Mouse (Mus musculus): ENCODE results near the gene Armc7. TPM values are rescaled to one million over a fixed set of nuclear protein-coding genes. Genes with fewer than 3 reads are reported as not detected.
"Not testable (repeated sequence)": the region's sequence is repeated elsewhere in the genome, so short reads cannot be mapped to it uniquely, and the experiment has no call there.

Armc7 gene
- total RNA-seq, 4 experiments from 2014 or later, result 1.2 to 2.2 (median 1.9) TPM

GRCm38 (mm10) chr11:115522238-115522637 lies 46.8 kb downstream of the Armc7 start:
- DNase-seq (ENCODE audit: low spot score), result no peak

- DNase-seq (ENCODE audit: low spot score), result no peak
Measured at GRCm38 (mm10) chr11:115522703-115523102, 47.2 kb downstream of the Armc7 start.

- DNase-seq (ENCODE audit: low spot score), result not testable (repeated sequence)
Measured at GRCm38 (mm10) chr11:115526446-115526845, 51.0 kb downstream of the Armc7 start.

DNA sequence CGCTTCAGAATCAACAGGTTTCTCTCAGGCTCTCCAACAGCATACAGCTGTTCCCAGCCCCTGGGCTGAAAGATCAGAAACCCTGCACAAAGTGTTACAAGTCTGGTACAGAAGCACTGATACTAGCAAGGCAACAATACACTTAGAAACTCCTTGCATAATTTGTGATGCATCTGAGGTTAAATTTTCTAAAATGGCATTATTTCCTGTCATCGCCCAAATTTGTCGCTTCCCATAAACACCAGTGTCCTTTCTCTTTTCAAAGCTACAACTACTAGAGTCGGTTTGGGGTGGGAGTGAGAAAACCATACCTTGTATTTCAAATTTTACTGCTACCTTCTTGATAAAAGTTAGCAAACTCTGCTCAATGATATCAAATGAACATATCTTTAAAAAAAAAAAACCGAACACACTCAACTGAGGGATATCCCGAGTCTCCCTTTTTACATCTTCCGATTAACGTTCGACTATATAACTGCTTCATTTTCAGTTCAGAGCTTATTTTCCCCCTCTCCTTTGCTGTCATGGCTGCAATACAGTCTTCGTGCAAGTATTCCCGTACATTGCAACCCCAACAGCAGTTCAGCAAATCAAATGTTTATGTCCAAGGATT lies 59.4 kb downstream of the Armc7 start:
- DNase-seq (ENCODE audit: low spot score), result no peak

DNA sequence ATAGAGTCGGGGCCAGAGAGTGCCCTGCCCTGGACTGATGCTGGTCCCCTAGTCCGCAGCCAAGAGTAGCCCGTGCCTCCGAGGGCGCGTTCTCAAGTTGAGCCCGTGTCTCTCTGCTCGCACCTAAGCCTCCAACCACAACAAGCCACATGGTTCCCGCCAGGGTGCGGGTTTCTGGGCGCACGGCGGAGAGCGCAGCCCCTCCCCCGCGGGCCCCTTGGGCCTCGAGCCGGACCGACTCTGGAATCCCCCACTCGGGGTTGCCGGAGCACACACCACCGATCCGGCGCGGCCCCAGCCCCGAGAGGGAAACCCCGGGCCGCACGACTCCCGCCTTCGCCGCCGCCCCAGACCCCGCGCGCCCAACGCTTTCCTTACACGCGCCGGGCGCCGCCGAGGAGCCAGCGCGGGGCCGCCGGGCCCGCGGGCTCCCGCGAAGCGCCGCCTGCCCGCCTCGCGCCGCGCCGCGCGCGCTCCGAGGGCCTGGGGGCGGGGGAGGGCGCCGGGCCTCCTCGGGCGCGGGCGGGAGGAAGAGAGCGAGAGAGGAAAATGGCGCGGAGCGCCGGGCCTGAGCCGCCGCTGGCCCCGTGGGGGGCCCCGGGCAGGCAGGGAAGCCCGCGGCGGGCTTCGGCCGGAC lies 60.1 kb downstream of the Armc7 start:
- DNase-seq (ENCODE audit: low spot score), result peak; percentile 23

DNA sequence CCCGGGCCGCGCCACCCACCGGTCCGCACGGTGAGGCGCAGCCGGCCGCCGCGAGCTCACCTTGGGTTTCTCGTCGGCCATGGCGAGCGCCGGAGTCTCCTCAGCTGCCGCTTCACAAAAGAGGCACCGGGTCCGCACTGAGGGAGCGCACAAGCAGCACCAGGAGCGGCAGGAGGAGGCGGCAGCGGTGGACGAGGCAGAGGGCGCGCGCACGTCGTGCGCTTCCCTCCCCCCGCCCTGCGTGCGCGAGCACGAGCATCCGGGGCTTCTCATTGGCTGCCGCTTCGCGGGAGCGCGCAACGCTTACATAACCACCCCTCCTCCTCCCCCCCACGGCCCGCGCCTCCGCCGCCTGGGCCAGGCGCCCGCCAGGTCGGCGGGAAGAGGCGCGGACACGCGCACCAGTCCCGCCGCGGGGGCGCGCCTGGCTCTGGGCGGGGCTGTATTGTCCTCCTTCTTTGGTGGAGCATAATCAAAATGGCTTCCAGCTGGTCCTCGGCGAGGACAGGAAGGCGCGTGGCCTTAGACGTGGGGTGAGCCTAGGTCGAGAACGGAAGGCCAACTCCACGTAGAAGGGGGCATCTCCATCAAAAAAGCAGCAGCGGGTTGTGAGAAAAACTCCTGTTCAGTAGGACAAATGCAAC lies 60.7 kb downstream of the Armc7 start, which contains the start of gene Sumo2:
Gene Sumo2 (minus strand): TSS at position 239 of the 644 bp plus-strand sequence.
- DNase-seq (ENCODE audit: low spot score), result peak; percentile 97

DNA sequence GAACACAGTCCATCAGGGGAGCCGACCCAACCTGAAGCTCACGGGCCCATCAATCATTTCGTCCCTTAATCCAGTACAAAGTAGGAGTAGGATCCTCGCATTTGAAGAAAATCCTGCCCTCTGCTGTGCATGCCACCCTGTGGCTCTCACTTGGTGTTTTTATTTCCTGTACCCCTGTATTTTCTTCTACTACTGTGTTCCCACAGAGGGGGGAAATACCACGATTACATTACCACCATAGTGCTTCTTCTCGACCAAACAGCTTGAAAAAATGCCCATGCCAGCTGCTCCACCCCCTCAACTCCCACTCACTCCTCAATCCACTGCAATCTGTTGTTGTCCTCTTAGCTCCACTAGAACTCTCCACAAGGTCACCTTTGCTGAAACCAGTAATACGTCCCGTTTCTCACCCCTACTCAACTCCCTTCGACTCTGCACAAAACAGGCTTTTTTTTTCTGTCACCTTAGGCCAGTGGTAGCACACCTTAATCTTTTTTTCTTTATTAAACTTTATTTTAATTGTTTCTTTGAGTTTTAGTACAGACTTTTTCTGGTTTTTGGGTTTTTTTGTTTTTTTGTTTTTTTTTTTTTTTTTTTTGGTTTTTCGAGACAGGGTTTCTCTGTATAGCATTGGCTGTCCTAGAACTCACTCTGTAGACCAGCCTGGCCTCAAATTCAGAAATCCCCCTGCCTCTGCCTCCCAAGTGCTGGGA lies 61.5 kb downstream of the Armc7 start:
- DNase-seq (ENCODE audit: low spot score), result no peak

- DNase-seq (ENCODE audit: low spot score), result no peak
Measured at GRCm38 (mm10) chr11:115538045-115538444, 62.6 kb downstream of the Armc7 start.

Small RNAs within 50 kb of the gene (microRNA-seq; reads per million reads assigned to microRNA genes)
- not detected for gene Mir3968

Other genes with a start within 250 kb of the Armc7 start
- gene Grin2c, start 208.4 kb upstream of the Armc7 start, total RNA-seq (2022), result under 1 TPM; 0.09 to 0.65 (median 0.23) TPM
- gene Fdxr, start 198.6 kb upstream of the Armc7 start, total RNA-seq (2022), result 1 to 10 TPM; 9.1 to 10.0 (median 9.6) TPM
- gene Fads6, start 178.0 kb upstream of the Armc7 start, total RNA-seq (2022), result 1 to 10 TPM; 2.0 to 3.5 (median 2.3) TPM
- gene Otop2, start 168.5 kb upstream of the Armc7 start, total RNA-seq (2022), result not detected
- under 1 TPM; 0.09 to 0.28 (median 0.25) TPM for gene Ush1g, start 153.6 kb upstream of the Armc7 start, total RNA-seq (2022)
- not detected for gene Otop3, start 140.9 kb upstream of the Armc7 start, total RNA-seq (2022)
- 1 to 10 TPM; 3.4 to 4.3 (median 4.1) TPM for gene Hid1, start 107.9 kb upstream of the Armc7 start, total RNA-seq (2022)
- 1 to 10 TPM; 4.1 to 5.3 (median 4.8) TPM for gene Cdr2l, start 93.8 kb upstream of the Armc7 start, total RNA-seq (2022)
- 100 to 1,000 TPM; 139 to 160 (median 146) TPM for gene Mrpl58, start 71.9 kb upstream of the Armc7 start, total RNA-seq (2022)
- gene Atp5h, start 55.7 kb upstream of the Armc7 start, total RNA-seq (2022), result 1,000 to 10,000 TPM; 2,233 to 2,384 (median 2,275) TPM
- 10 to 100 TPM; 29.3 to 34.0 (median 29.7) TPM for gene Kctd2, start 55.5 kb upstream of the Armc7 start, total RNA-seq (2022)
- under 1 TPM in 1 of 4 experiments, not detected in 3; 0.16 TPM for gene Trim80, start 35.1 kb upstream of the Armc7 start, total RNA-seq (2022)
- gene Slc16a5, start 13.2 kb upstream of the Armc7 start, total RNA-seq (2022), result not detected
- gene Nt5c, start 16.2 kb downstream of the Armc7 start, total RNA-seq (2022), result 10 to 100 TPM in 2 of 4 experiments, 1 to 10 TPM in 2; 8.7 to 14.9 (median 10.1) TPM
- 100 to 1,000 TPM; 114 to 126 (median 121) TPM for gene Jpt1, start 38.7 kb downstream of the Armc7 start, total RNA-seq (2022)
- gene Sumo2, start 60.6 kb downstream of the Armc7 start, total RNA-seq (2022), result 100 to 1,000 TPM; 166 to 179 (median 176) TPM
- gene Nup85, start 88.8 kb downstream of the Armc7 start, total RNA-seq (2022), result 10 to 100 TPM; 15.7 to 24.4 (median 19.2) TPM
- 100 to 1,000 TPM in 1 of 4 experiments, 10 to 100 TPM in 3; 80.5 to 101 (median 85.0) TPM for gene Mrps7, start 128.3 kb downstream of the Armc7 start, total RNA-seq (2022)
- gene Gga3, start 128.4 kb downstream of the Armc7 start, total RNA-seq (2022), result 10 to 100 TPM; 13.0 to 19.0 (median 15.8) TPM
- 10 to 100 TPM; 40.8 to 52.0 (median 45.0) TPM for gene Mif4gd, start 137.3 kb downstream of the Armc7 start, total RNA-seq (2022)
- 10 to 100 TPM; 31.4 to 40.9 (median 34.9) TPM for gene Slc25a19, start 152.6 kb downstream of the Armc7 start, total RNA-seq (2022)
- 100 to 1,000 TPM in 3 of 4 experiments, 10 to 100 TPM in 1; 93.7 to 126 (median 111) TPM for gene Grb2, start 232.9 kb downstream of the Armc7 start, total RNA-seq (2022)

Measured in heart, adult 8-10 months (tissue).